Mouse (Mus musculus) embryonic facial prominence, embryonic 11.5 days (tissue): ENCODE measurements around the gene Pnkd. TPM values are rescaled to one million over a fixed set of nuclear protein-coding genes. Genes with fewer than 3 reads are reported as not detected.

Source experiments
- ATAC-seq: fragments of 200-750 bp; cut with Nextera tagmentation; replicated peaks from 2 replicates; pipeline ENCODE4 v1.8.0; 2017; ENCODE audit warnings: low read depth; ENCODE audit not compliant: insufficient number of reproducible peaks, low FRiP score, low TSS enrichment
- DNase-seq: peaks from one replicate; pipeline ENCODE4 v3.0.0-alpha.2; 2015; ENCODE audit warnings: low spot score
- H3K27ac ChIP-seq: fragments of 300-500 bp; sonication (generic); replicated peaks from 2 replicates; pipeline ENCODE4 v1.5.1; 2014; ENCODE audit warnings: mild to moderate bottlenecking, low read depth, low read length, control low read depth
- H3K27me3 ChIP-seq: fragments of 300-500 bp; sonication (generic); 2 replicates; pipeline ENCODE4 v1.6.1; 2014; ENCODE audit warnings: mild to moderate bottlenecking, low read length, moderate library complexity, mixed read lengths; ENCODE audit not compliant: control insufficient read depth, insufficient read depth
- H3K36me3 ChIP-seq: fragments of 300-500 bp; sonication (generic); replicated peaks from 2 replicates; pipeline ENCODE4 v1.6.1; 2014; ENCODE audit warnings: low read depth, mild to moderate bottlenecking, low read length, moderate library complexity, mixed read lengths; ENCODE audit not compliant: control insufficient read depth, insufficient read depth
- H3K4me1 ChIP-seq: fragments of 300-500 bp; sonication (generic); 2 replicates; pipeline ENCODE4 v1.6.1; 2014; ENCODE audit warnings: low read length, mixed read lengths; ENCODE audit not compliant: control insufficient read depth, insufficient read depth
- H3K4me2 ChIP-seq: fragments of 300-500 bp; sonication (generic); 2 replicates; pipeline ENCODE4 v1.6.1; 2014; ENCODE audit warnings: low read depth, mild to moderate bottlenecking, control low read depth, low read length, moderate library complexity
- H3K4me3 ChIP-seq: fragments of 300-500 bp; sonication (generic); 2 replicates; pipeline ENCODE4 v1.5.1; 2014; ENCODE audit warnings: low read depth, low read length, control low read depth
- H3K9ac ChIP-seq: fragments of 300-500 bp; sonication (generic); replicated peaks from 2 replicates; pipeline ENCODE4 v1.6.1; 2014; ENCODE audit warnings: mild to moderate bottlenecking, control low read depth, low read length
- H3K9me3 ChIP-seq: fragments of 300-500 bp; sonication (generic); replicated peaks from 2 replicates; pipeline ENCODE4 v1.6.1; 2016; ENCODE audit warnings: mild to moderate bottlenecking, low read length, inconsistent platforms, mixed read lengths; ENCODE audit not compliant: control insufficient read depth
- WGBS: fragments of 180-500 bp; shearing (Covaris S2); extraction: QIAGEN DNeasy Blood & Tissue Kit; methylation state at CpG from one replicate; pipeline ENCODE4 v1.1.7; 2014; 5-methylcytosine and 5-hydroxymethylcytosine counted together
- polyA plus RNA-seq: library from polyadenylated mRNA; unstranded; fragments of >200 nt; fragmentation: Nextera tagmentation; extraction: Ambion mirVana; gene quantifications from 2 replicates; pipeline ENCODE4 v1.2.1, GENCODE M21; 2014

Pnkd gene
- polyA plus RNA-seq = 95.1 and 98.6 TPM in 2 replicates

- 0 out of 2 replicates have a peak within 1 kb of the TSS, but pooled peaks have one; percentile 5 for H3K27ac ChIP-seq
- no peaks in the 10 kb centered on the region for H3K9me3 ChIP-seq
- peak within 1 kb of the TSS; percentile 72 for H3K4me3 ChIP-seq
- peaks cover 15% of the 10 kb centered on the region for H3K36me3 ChIP-seq
- H3K4me2 ChIP-seq = peak within 1 kb of the TSS; percentile 67
- no peaks in the 10 kb centered on the region for H3K27me3 ChIP-seq
- H3K4me1 ChIP-seq = peaks cover 3% of the 10 kb centered on the region; the same call in 1 of the 2 replicates
- H3K9ac ChIP-seq = peak within 1 kb of the TSS; percentile 76
- under 1% methylated on average over 56 of the region's 56 CpGs for WGBS
- ATAC-seq = peak; percentile 97
- peak; percentile 100 for DNase-seq
Measured at GRCm38 (mm10) chr1:74284543-74285160, at the start of gene Pnkd, which contains the start of gene Aamp. Gene Pnkd (plus strand): TSS chr1:74284930. Gene Aamp (minus strand): TSS chr1:74284738.

DNA sequence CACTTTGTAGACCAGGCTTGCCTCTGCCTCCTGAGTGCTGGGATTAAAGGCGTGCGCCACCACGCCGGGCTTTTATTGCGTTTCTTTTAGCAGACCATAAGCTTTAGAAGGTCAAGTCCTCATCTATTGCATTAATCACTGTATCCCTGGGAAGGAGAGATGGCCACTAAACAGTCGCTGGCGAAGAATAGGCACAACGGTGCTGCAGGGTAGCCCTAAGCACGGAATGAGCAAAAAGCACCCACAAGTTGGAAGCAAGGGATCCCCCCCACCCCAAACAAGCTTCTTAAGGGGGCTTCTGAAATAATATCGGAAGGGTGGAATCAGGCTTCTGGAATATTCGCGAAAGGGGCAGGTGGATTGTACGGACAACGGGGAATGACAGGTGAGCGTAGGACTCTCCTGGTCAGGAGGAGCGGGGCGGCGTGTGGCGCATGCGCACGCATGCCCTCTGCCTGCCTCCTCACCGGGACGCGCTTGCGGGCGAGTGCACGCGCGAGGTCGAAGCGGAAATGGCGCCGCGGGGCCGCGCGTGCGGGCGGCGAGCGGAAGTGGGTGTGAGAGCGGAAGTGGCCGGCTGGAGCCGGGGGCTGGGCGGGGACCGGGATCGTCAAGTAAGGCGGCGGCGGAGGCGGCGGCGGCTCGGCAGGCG lies 48.7 kb upstream of the Pnkd start, which contains the start of gene Arpc2:
Gene Arpc2 (plus strand): TSS at position 147 of the 652 bp plus-strand sequence.
- peak within 1 kb of the TSS; percentile 54 for H3K27ac ChIP-seq
- ATAC-seq = peak; percentile 88
- H3K4me3 ChIP-seq = peak within 1 kb of the TSS; percentile 91
- peak within 1 kb of the TSS; percentile 71 for H3K4me2 ChIP-seq
- peak within 1 kb of the TSS; percentile 89 for H3K9ac ChIP-seq
- WGBS = 2% methylated on average over 41 of the region's 55 CpGs
- H3K9me3 ChIP-seq = no peaks in the 10 kb centered on the region
- H3K4me1 ChIP-seq = 0 out of 2 replicates have a peak, but pooled peaks cover 3% of the 10 kb centered on the region
- H3K36me3 ChIP-seq = no peaks in the 10 kb centered on the region
- H3K27me3 ChIP-seq = no peaks in the 10 kb centered on the region
- DNase-seq = peak; percentile 96

GRCm38 (mm10) chr1:74236590-74237317 lies 48.0 kb upstream of the Pnkd start:
- ATAC-seq (peak; percentile 77), DNase-seq (peak; percentile 15)
- peak overlapping the region; percentile 91 for H3K4me3 ChIP-seq
- no peaks in the 10 kb centered on the region for H3K27me3 ChIP-seq
- peak overlapping the region; percentile 89 for H3K9ac ChIP-seq
- H3K9me3 ChIP-seq = no peaks in the 10 kb centered on the region
- H3K4me1 ChIP-seq = 0 out of 2 replicates have a peak, but pooled peaks cover 3% of the 10 kb centered on the region
- H3K27ac ChIP-seq = peak overlapping the region; percentile 54
- under 1% methylated on average over 52 of the region's 57 CpGs for WGBS
- H3K36me3 ChIP-seq = no peaks in the 10 kb centered on the region
- H3K4me2 ChIP-seq = peak overlapping the region; percentile 65

GRCm38 (mm10) chr1:74237671-74238070 lies 47.1 kb upstream of the Pnkd start:
- Histone ChIP-seq H3K4me1 (0 out of 2 replicates have a peak, but pooled peaks cover 3% of the 10 kb centered on the region), H3K27ac (no peak overlapping the region), H3K4me2 (peak overlapping the region; percentile 65), H3K36me3 (no peaks in the 10 kb centered on the region), H3K4me3 (peak overlapping the region; percentile 91), H3K9ac (0 out of 2 replicates have a peak overlapping the region, but pooled peaks have one; percentile 1), H3K27me3 (no peaks in the 10 kb centered on the region), H3K9me3 (no peaks in the 10 kb centered on the region)
- ATAC-seq = no peak
- 49% methylated on average over 5 of the region's 5 CpGs for WGBS
- DNase-seq = no peak

DNA sequence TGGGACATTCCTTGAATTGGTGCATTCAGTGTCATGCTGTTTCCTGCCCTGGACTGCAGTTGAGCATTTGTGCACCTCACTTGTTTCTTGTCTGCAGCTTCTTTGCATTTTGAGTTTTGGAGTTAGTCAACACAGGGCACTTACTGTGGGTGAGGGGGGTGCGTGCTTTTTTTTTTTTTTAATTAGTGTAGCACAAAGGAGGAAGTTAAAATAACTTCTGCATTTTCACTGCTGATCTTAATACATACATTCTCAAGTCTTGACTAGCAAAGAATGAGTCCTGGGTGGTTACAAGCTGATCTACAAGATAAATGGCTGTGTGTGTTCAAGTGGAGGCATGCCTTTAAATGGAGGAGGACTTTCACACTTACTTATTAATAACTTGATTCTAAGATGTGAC lies 46.6 kb upstream of the Pnkd start:
- Histone ChIP-seq H3K9ac (no peak overlapping the region), H3K27ac (no peak overlapping the region), H3K4me1 (0 out of 2 replicates have a peak, but pooled peaks cover 3% of the 10 kb centered on the region), H3K9me3 (no peaks in the 10 kb centered on the region), H3K27me3 (no peaks in the 10 kb centered on the region), H3K4me3 (peak overlapping the region; percentile 91), H3K36me3 (no peaks in the 10 kb centered on the region), H3K4me2 (peak overlapping the region; percentile 65)
- ATAC-seq (no peak), DNase-seq (no peak)
- WGBS = 73% methylated on average over 1 of the region's 1 CpGs

- no peak for DNase-seq
- ATAC-seq = no peak
- WGBS = 70% methylated on average over 7 of the region's 7 CpGs
- 0 out of 2 replicates have a peak, but pooled peaks cover 3% of the 10 kb centered on the region for H3K4me1 ChIP-seq
- H3K4me3 ChIP-seq = no peak overlapping the region
- H3K9ac ChIP-seq = no peak overlapping the region
- H3K9me3 ChIP-seq = no peaks in the 10 kb centered on the region
- H3K36me3 ChIP-seq = no peaks in the 10 kb centered on the region
- no peak overlapping the region for H3K4me2 ChIP-seq
- no peak overlapping the region for H3K27ac ChIP-seq
- H3K27me3 ChIP-seq = no peaks in the 10 kb centered on the region
Measured at GRCm38 (mm10) chr1:74239162-74239561, 45.6 kb upstream of the Pnkd start.

- no peaks in the 10 kb centered on the region for H3K9me3 ChIP-seq
- 66% methylated on average over 11 of the region's 11 CpGs for WGBS
- H3K4me3 ChIP-seq = no peak overlapping the region
- ATAC-seq (no peak), DNase-seq (no peak)
- no peaks in the 10 kb centered on the region for H3K27me3 ChIP-seq
- no peaks in the 10 kb centered on the region for H3K36me3 ChIP-seq
- H3K9ac ChIP-seq = no peak overlapping the region
- no peak overlapping the region for H3K27ac ChIP-seq
- H3K4me1 ChIP-seq = 0 out of 2 replicates have a peak, but pooled peaks cover 3% of the 10 kb centered on the region
- H3K4me2 ChIP-seq = no peak overlapping the region
Measured at GRCm38 (mm10) chr1:74239618-74240017, 45.1 kb upstream of the Pnkd start.
